Mouse (Mus musculus) liver, embryonic 14.5 days (tissue): ENCODE measurements at regions not wholly inside any gene's neighbourhood (a gene's known extent, or its start where the extent isn't known, plus 50 kb on each side); places are given as distances from the start of the nearest gene placed in this dataset.

Experiments
- ATAC-seq: fragments of 200-750 bp; cut with Nextera tagmentation; 2 replicates; pipeline ENCODE4 v1.8.0; 2017; ENCODE audit warnings: moderate number of reproducible peaks, mild to moderate bottlenecking, moderate library complexity; ENCODE audit not compliant: insufficient read depth
- DNase-seq, 3 experiments: peaks; one replicate each; pipeline ENCODE4 v3.0.0-alpha.2; 2012 to 2013; ENCODE audit warnings: low read depth in 3 of 3, low spot score in 3 of 3
- H3K27ac ChIP-seq: fragments of 300-500 bp; sonication (generic); 2 replicates; pipeline ENCODE4 v1.5.1; 2014; ENCODE audit warnings: moderate library complexity, mild to moderate bottlenecking, control low read depth, inconsistent platforms
- H3K27me3 ChIP-seq: fragments of 300-500 bp; sonication (generic); 2 replicates; pipeline ENCODE4 v1.6.1; 2014; ENCODE audit warnings: mild to moderate bottlenecking, low read length, moderate library complexity; ENCODE audit not compliant: control insufficient read depth, insufficient read depth
- H3K36me3 ChIP-seq: fragments of 300-500 bp; sonication (generic); replicated peaks from 2 replicates; pipeline ENCODE4 v1.6.1; 2014; ENCODE audit warnings: low read depth; ENCODE audit not compliant: control insufficient read depth, insufficient read depth
- H3K4me1 ChIP-seq, 2 experiments: fragments of 200-500 bp in 1 of 2; fragments of 300-500 bp in 1 of 2; sonication (generic) in 1 of 2; replicated peaks; 2 replicates each; pipeline ENCODE4 v1.6.1; 2012 to 2014; ENCODE audit warnings: antibody characterized with exemption in 1 of 2, inconsistent platforms in 1 of 2, low read length in 1 of 2; ENCODE audit not compliant: control insufficient read depth in 2 of 2, insufficient read depth in 2 of 2
- H3K4me2 ChIP-seq: fragments of 300-500 bp; sonication (generic); 2 replicates; pipeline ENCODE4 v1.6.1; 2014; ENCODE audit warnings: low read depth, mild to moderate bottlenecking, control low read depth, moderate library complexity
- H3K4me3 ChIP-seq, 2 experiments: fragments of 200-500 bp in 1 of 2; fragments of 300-500 bp in 1 of 2; sonication (generic) in 1 of 2; 2 replicates each; pipeline ENCODE4 v1.5.1; 2012 to 2014; ENCODE audit warnings: low read depth in 2 of 2, low read length in 2 of 2, mild to moderate bottlenecking in 2 of 2, control low read depth in 1 of 2, inconsistent platforms in 1 of 2, moderate library complexity in 1 of 2; ENCODE audit not compliant: insufficient read depth in 1 of 2
- H3K9ac ChIP-seq: fragments of 300-500 bp; sonication (generic); replicated peaks from 2 replicates; pipeline ENCODE4 v1.6.1; 2014; ENCODE audit warnings: mild to moderate bottlenecking, control low read depth, moderate library complexity
- H3K9me3 ChIP-seq: fragments of 300-500 bp; sonication (generic); 2 replicates; pipeline ENCODE4 v1.6.1; 2016; ENCODE audit warnings: low read length, mixed read lengths; ENCODE audit not compliant: control insufficient read depth
- CTCF ChIP-seq: IDR thresholded peaks from 2 replicates; pipeline ENCODE4 v1.5.1; 2016; ENCODE audit warnings: antibody characterized with exemption, low read depth, control low read depth
- EP300 ChIP-seq: IDR thresholded peaks from 2 replicates; pipeline ENCODE4 v1.6.1; 2016; ENCODE audit warnings: antibody characterized with exemption, low read depth
- WGBS: fragments of 180-500 bp; shearing (Covaris S2); extraction: QIAGEN DNeasy Blood & Tissue Kit; methylation state at CpG from one replicate; pipeline ENCODE4 v1.1.7; 2014; ENCODE audit not compliant: insufficient replicate concordance; 5-methylcytosine and 5-hydroxymethylcytosine counted together

GRCm38 (mm10) chr4:67529586-67529985 lies 702.2 kb downstream of the Tlr4 start:
- Histone ChIP-seq H3K4me1 (no peaks in the 10 kb centered on the region), H3K36me3 (no peaks in the 10 kb centered on the region), H3K4me3 (no peak overlapping the region), H3K27me3 (no peaks in the 10 kb centered on the region), H3K9me3 (no peaks in the 10 kb centered on the region), H3K27ac (no peak overlapping the region), H3K4me2 (no peak overlapping the region), H3K9ac (no peak overlapping the region)
- DNase-seq (no peak), ATAC-seq (no peak)
- WGBS: 52% methylated on average over 3 of the region's 3 CpGs
- no peak for TF ChIP-seq CTCF
- no peak for TF ChIP-seq EP300

DNA sequence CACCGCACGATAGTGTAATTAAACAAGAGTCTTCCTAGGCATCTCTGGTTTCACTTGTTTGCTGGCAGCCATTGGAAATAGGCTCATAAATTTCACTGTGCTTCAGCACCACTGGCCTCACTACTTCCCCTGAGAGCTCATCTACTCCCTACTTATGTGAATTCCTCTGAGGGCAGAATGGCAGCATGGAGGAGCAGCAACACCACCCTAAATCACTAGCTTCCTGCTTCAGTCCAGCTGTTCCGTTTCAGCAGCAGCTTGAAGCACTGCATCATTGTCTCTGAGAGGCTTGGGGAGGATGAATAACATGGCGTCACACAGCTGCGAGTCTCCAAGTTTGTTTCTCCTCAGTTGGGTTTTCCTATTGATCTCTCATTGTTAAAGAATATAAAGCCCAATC lies 712.1 kb downstream of the Tlr4 start:
- Histone ChIP-seq H3K4me1 (no peaks in the 10 kb centered on the region), H3K36me3 (no peaks in the 10 kb centered on the region), H3K4me3 (no peak overlapping the region), H3K27ac (no peak overlapping the region), H3K27me3 (no peaks in the 10 kb centered on the region), H3K9ac (no peak overlapping the region), H3K4me2 (no peak overlapping the region), H3K9me3 (no peaks in the 10 kb centered on the region)
- DNase-seq (no peak), ATAC-seq (no peak)
- TF ChIP-seq CTCF (no peak), EP300 (no peak)
- 48% methylated on average over 5 of the region's 5 CpGs for WGBS

- no peaks in the 10 kb centered on the region for H3K4me1 ChIP-seq
Measured at GRCm38 (mm10) chr4:67546013-67546412, 718.6 kb downstream of the Tlr4 start.

DNA sequence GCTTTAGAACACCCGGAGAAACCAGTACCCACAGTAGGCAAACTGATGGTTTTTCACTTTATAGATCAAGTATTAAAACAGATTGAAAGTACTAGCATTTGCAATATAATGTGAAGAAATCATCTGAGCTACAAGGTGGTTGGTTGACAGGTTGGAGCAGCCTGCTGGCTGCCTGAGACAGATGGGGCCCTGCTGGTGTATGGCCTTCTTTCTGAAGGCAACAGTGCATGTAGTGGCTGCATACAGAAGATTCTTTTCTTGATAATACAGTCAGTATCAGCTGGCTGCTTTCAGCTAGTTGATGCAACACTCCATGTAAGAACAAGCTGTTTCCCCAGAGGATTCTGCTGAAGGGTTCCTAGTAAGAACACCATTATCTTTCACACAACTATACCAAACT lies 720.6 kb downstream of the Tlr4 start:
- Histone ChIP-seq H3K9me3 (no peaks in the 10 kb centered on the region), H3K36me3 (no peaks in the 10 kb centered on the region), H3K27ac (no peak overlapping the region), H3K4me3 (no peak overlapping the region), H3K9ac (no peak overlapping the region), H3K27me3 (no peaks in the 10 kb centered on the region), H3K4me2 (no peak overlapping the region), H3K4me1 (no peaks in the 10 kb centered on the region)
- 43% methylated on average over 1 of the region's 1 CpGs for WGBS
- DNase-seq (no peak), ATAC-seq (no peak)
- TF ChIP-seq EP300 (no peak), CTCF (no peak)

More at GRCm38 (mm10) chr4:67546013-67546412, 718.6 kb downstream of the Tlr4 start:
- no peak overlapping the region for H3K4me2 ChIP-seq
- no peaks in the 10 kb centered on the region for H3K36me3 ChIP-seq
- H3K9ac ChIP-seq: no peak overlapping the region
- no peak overlapping the region for H3K4me3 ChIP-seq
- TF ChIP-seq CTCF (no peak), EP300 (no peak)
- H3K9me3 ChIP-seq: no peaks in the 10 kb centered on the region
- H3K27me3 ChIP-seq: no peaks in the 10 kb centered on the region
- no peak overlapping the region for H3K27ac ChIP-seq
- ATAC-seq (no peak), DNase-seq (no peak)
- WGBS: 35% methylated on average over 1 of the region's 1 CpGs

DNA sequence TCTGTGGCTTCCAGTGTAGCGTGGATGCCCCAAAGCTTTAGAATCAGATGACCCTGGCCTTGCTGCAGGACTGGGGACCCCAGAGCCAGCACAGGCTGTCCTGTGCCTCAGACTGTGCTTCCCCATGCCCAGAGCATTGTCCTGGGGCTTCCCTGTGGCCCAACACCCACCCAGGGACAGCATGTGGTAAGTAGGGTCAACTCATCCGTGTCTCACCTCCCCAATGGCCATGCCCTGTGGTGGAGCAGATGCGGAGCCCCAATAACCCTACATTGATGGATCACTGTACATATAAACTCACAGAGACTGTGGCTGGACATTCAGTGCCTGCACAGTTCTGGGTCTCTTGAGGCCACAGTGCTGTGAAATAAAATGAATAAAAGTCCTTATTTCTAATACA lies 726.1 kb downstream of the Tlr4 start:
- no peak for DNase-seq
- ATAC-seq: no peak
- WGBS: 56% methylated on average over 3 of the region's 3 CpGs

More for the DNA sequence above, 726.1 kb downstream of the Tlr4 start:
- TF ChIP-seq CTCF (no peak), EP300 (no peak)
- Histone ChIP-seq H3K4me1 (no peaks in the 10 kb centered on the region), H3K4me2 (no peak overlapping the region), H3K9ac (no peak overlapping the region), H3K36me3 (no peaks in the 10 kb centered on the region), H3K27me3 (no peaks in the 10 kb centered on the region), H3K27ac (no peak overlapping the region), H3K9me3 (no peaks in the 10 kb centered on the region), H3K4me3 (no peak overlapping the region)
